15 mouse cellular contexts compared by ENCODE assay signal in genomic region chr1:58725767-58726166, GRCm38 (mm10). TPM values are rescaled to one million over a fixed set of nuclear protein-coding genes. Genes with fewer than 3 reads are reported as not detected.
DNase-seq lines count a peak whose midpoint lies in the region; ATAC-seq and TF ChIP-seq lines count a peak whose summit lies in the region.
"Had no signal": no experiment of that assay in that cellular context is flagged by ENCODE, and none has a peak within 500 bp of the region (broad histone marks: within the 10 kb centered on the region; RNA-seq: fewer than 3 reads in every experiment).

No protein-coding gene starts in this region.

- no peaks in the 10 kb centered on the region for H3K27me3 ChIP-seq in myocyte (ENCODE audit: control insufficient read depth, insufficient read depth, insufficient read length)
- H3K27me3 ChIP-seq: hindbrain, embryonic 15.5 days; megakaryocyte, embryonic 14.5 days; neural tube, embryonic 13.5 days had no signal

- H3K4me3 ChIP-seq in bone marrow macrophage, adult 2 months (ENCODE audit: insufficient read depth, low read length): peak overlapping the region; percentile 21
- no peak overlapping the region for H3K4me3 ChIP-seq in myocyte
- H3K4me3 ChIP-seq: heart, embryonic 10.5 days; hindbrain, embryonic 15.5 days; megakaryocyte, embryonic 14.5 days; neural tube, embryonic 13.5 days had no signal

- ATAC-seq in megakaryocyte-erythroid progenitor cell, adult 5-6 weeks (replicated peaks; ENCODE audit: low FRiP score, low TSS enrichment, poor library complexity, severe bottlenecking): no peak

- DNase-seq in adrenal gland, adult 2 months: peak; percentile 87
- DNase-seq in adrenal gland, postnatal 4 days (ENCODE audit: low spot score in 2 of 2): no peak
- peak; percentile 73 for DNase-seq in lung, postnatal 36 days
- no peak for DNase-seq in lung, postnatal 25 days (ENCODE audit: low spot score)
- no peak for DNase-seq in left cerebral cortex, postnatal 14 days (ENCODE audit: low spot score in 2 of 2)
- DNase-seq: cerebellum, adult 11 months had no signal

- no peak for TF ChIP-seq POLR2A in bone marrow macrophage, adult 2 months (IDR thresholded peaks at IDR 0.05; ENCODE audit: borderline replicate concordance, low read depth, low read length)
- TF ChIP-seq POLR2A in myocyte (IDR thresholded peaks at IDR 0.05; ENCODE audit: insufficient read length, low read depth): peak; percentile 24

- intact Hi-C loops in left cerebral cortex, postnatal 14 days (cut with DNase I): no loop called here

- peaks cover 63% of the 10 kb centered on the region for H3K4me1 ChIP-seq in bone marrow macrophage, adult 2 months (ENCODE audit: control insufficient read depth, insufficient read depth, low read length)
- H3K4me1 ChIP-seq: hindbrain, embryonic 15.5 days; neural tube, embryonic 13.5 days had no signal

- H3K36me3 ChIP-seq in myocyte (ENCODE audit: control insufficient read depth, insufficient read depth): peaks cover 30% of the 10 kb centered on the region
- H3K36me3 ChIP-seq: hindbrain, embryonic 15.5 days had no signal

- no peak overlapping the region for H3ac ChIP-seq in myocyte (ENCODE audit: control insufficient read depth, insufficient read length)

- no peak for TF ChIP-seq CTCF in bone marrow macrophage, adult 2 months (IDR thresholded peaks at IDR 0.05; ENCODE audit: low read depth, low read length)

- peak overlapping the region; percentile 47 for H3K4me2 ChIP-seq in myocyte (ENCODE audit: low read depth)
- H3K4me2 ChIP-seq: hindbrain, embryonic 15.5 days; neural tube, embryonic 13.5 days had no signal

- H3K27ac ChIP-seq in bone marrow macrophage, adult 2 months (ENCODE audit: insufficient read depth, low read depth, low read length): peak overlapping the region; percentile 75
- H3K27ac ChIP-seq: heart, embryonic 10.5 days; hindbrain, embryonic 15.5 days; neural tube, embryonic 13.5 days had no signal

- peaks cover 58% of the 10 kb centered on the region for H3K79me2 ChIP-seq in myocyte (ENCODE audit: control insufficient read depth, insufficient read depth)

TF ChIP-seq in myocyte, 11 proteins besides CTCF, POLR2A, EP300 and RAD21:
- TF ChIP-seq SRF (IDR thresholded peaks at IDR 0.05; ENCODE audit: control insufficient read depth, insufficient read length, low read depth): no peak
- TF ChIP-seq POLR2AphosphoS2 (IDR thresholded peaks at IDR 0.05; ENCODE audit: insufficient read length, low read depth): peak; percentile 45

RNA-seq across cellular contexts. Expression of gene Cflar, which starts 14.5 kb away (rescaled TPM):
- 100 to 1,000 TPM in 1 of 2 experiments, 10 to 100 TPM in 1; 97.4 to 113 TPM for total RNA-seq in adrenal gland, adult 2 months (2021)
- 37.3 and 41.7 TPM in 2 replicates for polyA plus RNA-seq in adrenal gland, adult 2 months (2012; rRNA removed)
- 100 to 1,000 TPM; 101 to 104 TPM for total RNA-seq in adrenal gland, postnatal 4 days (2021)
- polyA plus RNA-seq in bone marrow macrophage, adult 2 months (2012; ENCODE audit: insufficient read depth, insufficient read length, missing spikeins): 95.8 and 102 TPM in 2 replicates
- polyA plus RNA-seq in myocyte (2012; fragmentation: generic; extraction: Trizol): 19.7 TPM
- 10 to 100 TPM; 24.0 to 24.5 TPM for total RNA-seq in left cerebral cortex, postnatal 14 days (2021)
- 51.7 and 65.3 TPM in 2 replicates for total RNA-seq in megakaryocyte-erythroid progenitor cell, adult 5-6 weeks (2014; fragmentation: Nextera tagmentation)
- total RNA-seq in megakaryocyte-erythroid progenitor cell, adult 5-6 weeks (2017): 26.9 and 53.4 TPM in 2 replicates

RNA-seq across cellular contexts. Expression of gene Als2cr12, which starts 30.0 kb away (rescaled TPM):
- total RNA-seq in adrenal gland, adult 2 months (2021): 1 to 10 TPM; 1.1 to 3.4 TPM
- polyA plus RNA-seq in adrenal gland, adult 2 months (2012; rRNA removed): 0.46 TPM in 1 of 2 replicates, not detected in the other
- total RNA-seq in adrenal gland, postnatal 4 days (2021): under 1 TPM; 0.20 to 0.25 TPM
- not detected in 2 replicates for polyA plus RNA-seq in bone marrow macrophage, adult 2 months (2012; ENCODE audit: insufficient read depth, insufficient read length, missing spikeins)
- polyA plus RNA-seq in myocyte (2012; fragmentation: generic; extraction: Trizol): 0.07 TPM
- total RNA-seq in left cerebral cortex, postnatal 14 days (2021): not detected
- not detected in 2 replicates for total RNA-seq in megakaryocyte-erythroid progenitor cell, adult 5-6 weeks (2014; fragmentation: Nextera tagmentation)
- total RNA-seq in megakaryocyte-erythroid progenitor cell, adult 5-6 weeks (2017): not detected in 2 replicates
- total RNA-seq: layer of hippocampus, postnatal 14 days had no signal
- polyA plus RNA-seq: forebrain, embryonic 11.5 days; heart, embryonic 10.5 days; hindbrain, embryonic 15.5 days; neural tube, embryonic 13.5 days had no signal

Comparison
In these comparisons a context has a peak if more than half of its experiments do, and no peak if none do; other contexts are left out.
1. DNase-seq: peak in adrenal gland, adult 2 months (single experiment) and lung, postnatal 36 days (single experiment); none in adrenal gland, postnatal 4 days (0 of 2), lung, postnatal 25 days (single experiment) and left cerebral cortex, postnatal 14 days (0 of 2).